Mouse (Mus musculus) liver, embryonic 12.5 days (tissue): ENCODE measurements at regions not wholly inside any gene's neighbourhood (a gene's known extent, or its start where the extent isn't known, plus 50 kb on each side); places are given as distances from the start of the nearest gene placed in this dataset.
A peak's percentile ranks its signal among the peaks of the same experiment; 100 is the strongest.

Experiments used
- ATAC-seq: fragments of 200-750 bp; cut with Nextera tagmentation; 2 replicates; pipeline ENCODE4 v1.8.0; 2017; ENCODE audit warnings: moderate number of reproducible peaks, mild to moderate bottlenecking, moderate library complexity
- H3K27ac ChIP-seq: fragments of 300-500 bp; sonication (generic); 2 replicates; pipeline ENCODE4 v1.5.1; 2016; ENCODE audit warnings: mild to moderate bottlenecking
- H3K27me3 ChIP-seq: fragments of 300-500 bp; sonication (generic); replicated peaks from 2 replicates; pipeline ENCODE4 v1.6.1; 2016; ENCODE audit warnings: mild to moderate bottlenecking, moderate library complexity
- H3K36me3 ChIP-seq: fragments of 300-500 bp; sonication (generic); 2 replicates; pipeline ENCODE4 v1.6.1; 2016; ENCODE audit warnings: mild to moderate bottlenecking, moderate library complexity
- H3K4me1 ChIP-seq: fragments of 300-500 bp; sonication (generic); 2 replicates; pipeline ENCODE4 v1.6.1; 2016
- H3K4me2 ChIP-seq: fragments of 300-500 bp; sonication (generic); 2 replicates; pipeline ENCODE4 v1.6.1; 2016; ENCODE audit warnings: mild to moderate bottlenecking, moderate library complexity
- H3K4me3 ChIP-seq: fragments of 300-500 bp; sonication (generic); 2 replicates; pipeline ENCODE4 v1.5.1; 2016; ENCODE audit warnings: mild to moderate bottlenecking, moderate library complexity
- H3K9ac ChIP-seq: fragments of 300-500 bp; sonication (generic); 2 replicates; pipeline ENCODE4 v1.6.1; 2016; ENCODE audit warnings: mild to moderate bottlenecking, moderate library complexity
- H3K9me3 ChIP-seq: fragments of 300-500 bp; sonication (generic); replicated peaks from 2 replicates; pipeline ENCODE4 v1.6.1; 2016; ENCODE audit warnings: mild to moderate bottlenecking, moderate library complexity
- WGBS: fragments of 180-500 bp; shearing (Covaris S2); methylation state at CpG from one replicate; pipeline ENCODE4 v1.1.7; 2016; ENCODE audit not compliant: insufficient replicate concordance; 5-methylcytosine and 5-hydroxymethylcytosine counted together

DNA sequence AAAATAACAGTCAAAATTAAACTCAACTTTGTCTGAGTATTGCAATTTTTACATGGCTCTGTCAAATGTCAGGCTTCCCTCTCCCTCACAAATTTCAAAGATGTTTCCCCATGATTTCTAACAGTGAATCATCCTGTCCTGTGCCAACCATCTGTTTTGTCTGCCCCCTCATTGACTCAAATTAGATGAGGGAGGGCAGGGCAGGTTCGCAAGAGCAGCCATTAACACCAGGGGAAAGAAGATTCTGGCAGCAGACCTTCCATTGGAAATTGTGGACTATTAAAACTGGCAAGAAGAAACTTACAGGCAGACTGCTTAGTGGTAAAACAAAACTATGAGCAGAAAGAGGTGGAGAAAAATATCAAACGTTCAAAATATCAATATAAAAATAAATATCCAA lies 1277.0 kb upstream of the Zeb2 start:
- no peak for ATAC-seq

DNA sequence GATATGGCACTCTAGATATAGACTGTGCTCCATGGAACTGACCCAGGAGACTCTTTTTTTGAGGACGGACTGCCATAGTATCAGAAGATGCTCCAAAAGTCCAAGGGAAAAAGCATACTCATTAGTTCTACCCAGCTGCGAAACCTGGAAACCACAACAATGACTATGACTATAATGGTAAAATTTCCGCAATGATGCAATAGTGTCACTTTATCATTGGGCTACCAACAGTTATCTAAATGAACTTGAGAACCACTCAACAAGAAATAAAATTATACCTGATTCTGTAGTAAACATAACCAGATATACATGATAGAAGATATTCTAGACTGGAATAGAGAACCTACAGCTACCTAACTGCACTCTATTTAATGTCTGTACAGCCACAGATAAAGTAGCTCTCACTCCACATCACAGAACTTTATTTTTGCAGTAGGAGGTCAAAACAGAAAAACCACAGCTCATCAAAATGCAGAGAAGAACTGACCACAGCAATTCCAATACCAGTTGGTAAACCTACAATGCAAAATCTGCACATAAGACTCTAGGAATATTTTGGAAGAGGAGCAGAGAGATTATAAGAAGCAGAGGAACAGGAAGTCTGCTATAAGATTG lies 1255.8 kb upstream of the Zeb2 start:
- Histone ChIP-seq H3K4me2 (no peak overlapping the region), H3K4me1 (peaks cover 4% of the 10 kb centered on the region; the same call in 1 of the 2 replicates), H3K27me3 (no peaks in the 10 kb centered on the region), H3K27ac (no peak overlapping the region), H3K9ac (no peak overlapping the region), H3K36me3 (no peaks in the 10 kb centered on the region), H3K4me3 (no peak overlapping the region), H3K9me3 (no peaks in the 10 kb centered on the region)
- ATAC-seq = no peak
- 73% methylated on average over 3 of the region's 3 CpGs for WGBS

More for the DNA sequence above, 1277.0 kb upstream of the Zeb2 start:
- H3K36me3 ChIP-seq = no peaks in the 10 kb centered on the region
- no peak overlapping the region for H3K27ac ChIP-seq
- H3K27me3 ChIP-seq = no peaks in the 10 kb centered on the region
- no peaks in the 10 kb centered on the region for H3K9me3 ChIP-seq
- 55% methylated on average over 2 of the region's 2 CpGs for WGBS
- H3K4me1 ChIP-seq = no peaks in the 10 kb centered on the region
- no peak overlapping the region for H3K4me2 ChIP-seq
- no peak overlapping the region for H3K9ac ChIP-seq
- no peak overlapping the region for H3K4me3 ChIP-seq

DNA sequence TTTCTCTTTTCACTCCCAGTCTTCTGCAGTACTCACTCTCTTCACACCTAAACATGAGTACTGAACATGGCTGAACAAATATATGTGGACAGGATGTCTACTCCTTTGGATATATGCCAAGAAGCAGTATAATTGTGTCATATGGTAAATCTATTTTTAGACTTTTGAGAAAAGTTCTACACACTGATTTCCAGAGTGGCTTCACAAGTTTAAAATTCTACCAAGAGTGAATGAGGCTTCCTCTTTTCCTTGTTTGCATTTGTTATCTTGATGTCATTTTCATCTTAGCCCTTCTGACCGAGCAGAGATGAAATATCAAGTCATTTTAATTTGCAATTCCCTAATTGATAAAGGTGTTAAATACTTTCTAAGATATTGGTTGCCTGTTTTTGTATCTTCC lies 1254.6 kb upstream of the Zeb2 start:
- no peaks in the 10 kb centered on the region for H3K36me3 ChIP-seq
- no peaks in the 10 kb centered on the region for H3K9me3 ChIP-seq
- H3K4me1 ChIP-seq = peaks cover 4% of the 10 kb centered on the region; the same call in 1 of the 2 replicates
- H3K4me2 ChIP-seq = no peak overlapping the region
- H3K9ac ChIP-seq = no peak overlapping the region
- H3K27ac ChIP-seq = no peak overlapping the region
- H3K4me3 ChIP-seq = no peak overlapping the region
- no peak for ATAC-seq
- WGBS = 25% methylated on average over 1 of the region's 1 CpGs
- H3K27me3 ChIP-seq = no peaks in the 10 kb centered on the region

DNA sequence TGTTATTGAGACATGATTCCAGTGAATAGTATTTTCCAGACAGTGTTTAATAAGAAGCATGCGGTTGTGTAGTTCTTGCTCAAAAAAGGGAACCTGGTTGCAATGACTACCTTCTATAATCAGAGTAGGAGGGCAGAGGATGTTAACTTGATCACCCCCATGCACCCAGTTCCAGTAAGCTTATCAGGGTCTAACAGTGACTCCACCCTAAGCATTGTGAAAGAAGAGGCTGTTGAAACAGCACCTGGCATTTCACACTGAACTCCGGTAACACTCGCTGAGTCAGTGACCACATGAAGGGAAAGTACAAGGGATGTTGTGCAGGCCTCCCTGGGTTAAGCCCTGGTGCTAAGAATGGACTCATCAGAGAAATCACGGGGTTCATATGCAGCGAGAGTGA lies 1253.8 kb upstream of the Zeb2 start:
- WGBS = 18% methylated on average over 5 of the region's 5 CpGs
- Histone ChIP-seq H3K9me3 (no peaks in the 10 kb centered on the region), H3K27ac (no peak overlapping the region), H3K36me3 (no peaks in the 10 kb centered on the region), H3K9ac (no peak overlapping the region), H3K27me3 (no peaks in the 10 kb centered on the region), H3K4me3 (no peak overlapping the region), H3K4me2 (0 out of 2 replicates have a peak overlapping the region, but pooled peaks have one; percentile 1), H3K4me1 (peaks cover 4% of the 10 kb centered on the region; the same call in 1 of the 2 replicates)
- ATAC-seq = peak; percentile 87

DNA sequence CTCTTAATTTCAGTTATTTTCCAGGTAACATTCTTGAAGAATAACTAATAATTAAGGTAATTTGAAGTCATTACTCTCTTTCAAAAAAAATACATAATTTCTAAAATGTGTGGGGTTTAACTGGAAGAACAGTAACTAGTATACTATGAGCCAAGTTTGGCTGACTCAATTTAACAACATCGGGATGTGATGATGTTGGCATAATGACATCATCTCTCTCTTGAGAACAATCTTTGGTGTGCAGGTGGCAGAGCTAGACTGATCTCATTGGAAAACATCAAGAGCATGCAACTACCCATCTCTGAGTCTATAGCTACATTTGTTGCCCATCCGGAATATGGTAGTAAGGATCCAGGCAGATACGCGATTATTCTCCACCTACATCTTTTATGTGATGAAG lies 1251.7 kb upstream of the Zeb2 start:
- H3K4me2 ChIP-seq = no peak overlapping the region
- no peak for ATAC-seq
- no peak overlapping the region for H3K4me3 ChIP-seq
- H3K4me1 ChIP-seq = peaks cover 4% of the 10 kb centered on the region; the same call in 1 of the 2 replicates
- H3K36me3 ChIP-seq = no peaks in the 10 kb centered on the region
- H3K9me3 ChIP-seq = no peaks in the 10 kb centered on the region
- WGBS = 79% methylated on average over 4 of the region's 4 CpGs
- no peak overlapping the region for H3K27ac ChIP-seq
- H3K9ac ChIP-seq = no peak overlapping the region
- H3K27me3 ChIP-seq = no peaks in the 10 kb centered on the region

DNA sequence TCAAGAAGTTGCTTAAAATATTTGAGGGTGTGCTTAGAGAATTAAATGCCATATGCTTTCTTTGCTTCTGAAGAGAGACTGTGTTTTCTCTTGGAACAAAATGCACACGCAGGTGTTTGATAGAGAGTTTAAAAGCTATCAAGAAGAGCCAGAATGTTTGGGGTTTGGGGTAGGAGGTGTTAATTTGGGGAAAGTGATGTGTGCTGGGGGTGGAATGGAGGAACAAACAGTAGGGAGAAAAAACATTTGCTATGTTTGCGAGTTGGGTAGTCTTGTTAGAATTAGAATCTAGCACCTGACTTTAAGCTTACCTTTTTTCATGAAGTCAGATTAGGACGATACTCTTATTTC lies 1248.9 kb upstream of the Zeb2 start:
- 60% methylated on average over 3 of the region's 3 CpGs for WGBS
- H3K36me3 ChIP-seq = no peaks in the 10 kb centered on the region
- no peaks in the 10 kb centered on the region for H3K27me3 ChIP-seq
- H3K9me3 ChIP-seq = no peaks in the 10 kb centered on the region
- H3K27ac ChIP-seq = no peak overlapping the region
- H3K9ac ChIP-seq = no peak overlapping the region
- no peak for ATAC-seq
- no peak overlapping the region for H3K4me3 ChIP-seq
- H3K4me2 ChIP-seq = no peak overlapping the region
- H3K4me1 ChIP-seq = peaks cover 3% of the 10 kb centered on the region; the same call in 1 of the 2 replicates

DNA sequence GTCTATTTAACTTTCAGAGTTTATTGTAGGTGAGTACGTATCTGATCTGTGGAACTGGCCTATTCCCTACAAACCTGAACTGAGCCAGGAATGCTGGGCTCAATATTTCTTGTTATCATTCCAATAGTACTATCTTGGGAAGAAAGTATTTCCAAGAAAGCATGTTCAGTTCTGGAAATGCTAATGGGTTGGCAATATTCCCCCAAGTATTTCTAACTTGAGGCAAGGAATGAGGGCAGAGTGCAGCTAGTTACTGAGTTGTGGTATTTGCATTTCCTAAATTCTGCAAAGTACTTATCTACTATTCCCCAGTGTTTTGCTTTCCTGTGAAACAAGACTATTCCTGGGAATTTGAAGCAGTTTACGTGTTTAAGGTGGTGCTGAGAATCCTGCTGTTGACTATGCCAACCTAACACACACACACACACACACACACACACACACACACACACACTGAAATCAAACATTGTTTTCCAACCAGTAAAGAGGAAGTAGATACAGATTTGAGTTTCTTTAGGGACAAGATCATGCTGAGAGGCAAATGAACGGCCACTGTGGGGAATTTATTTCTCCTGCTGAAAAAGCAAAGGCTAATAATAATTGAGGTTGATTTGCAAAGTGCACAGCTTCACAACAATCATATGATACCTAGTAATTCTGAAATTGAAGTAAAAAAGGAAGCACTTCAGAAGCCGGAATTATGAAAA lies 1248.4 kb upstream of the Zeb2 start:
- no peak overlapping the region for H3K27ac ChIP-seq
- H3K4me2 ChIP-seq = no peak overlapping the region
- H3K9me3 ChIP-seq = no peaks in the 10 kb centered on the region
- H3K4me3 ChIP-seq = no peak overlapping the region
- no peak overlapping the region for H3K9ac ChIP-seq
- H3K4me1 ChIP-seq = no peaks in the 10 kb centered on the region
- WGBS = 60% methylated on average over 4 of the region's 4 CpGs
- H3K27me3 ChIP-seq = no peaks in the 10 kb centered on the region
- ATAC-seq = no peak
- no peaks in the 10 kb centered on the region for H3K36me3 ChIP-seq

DNA sequence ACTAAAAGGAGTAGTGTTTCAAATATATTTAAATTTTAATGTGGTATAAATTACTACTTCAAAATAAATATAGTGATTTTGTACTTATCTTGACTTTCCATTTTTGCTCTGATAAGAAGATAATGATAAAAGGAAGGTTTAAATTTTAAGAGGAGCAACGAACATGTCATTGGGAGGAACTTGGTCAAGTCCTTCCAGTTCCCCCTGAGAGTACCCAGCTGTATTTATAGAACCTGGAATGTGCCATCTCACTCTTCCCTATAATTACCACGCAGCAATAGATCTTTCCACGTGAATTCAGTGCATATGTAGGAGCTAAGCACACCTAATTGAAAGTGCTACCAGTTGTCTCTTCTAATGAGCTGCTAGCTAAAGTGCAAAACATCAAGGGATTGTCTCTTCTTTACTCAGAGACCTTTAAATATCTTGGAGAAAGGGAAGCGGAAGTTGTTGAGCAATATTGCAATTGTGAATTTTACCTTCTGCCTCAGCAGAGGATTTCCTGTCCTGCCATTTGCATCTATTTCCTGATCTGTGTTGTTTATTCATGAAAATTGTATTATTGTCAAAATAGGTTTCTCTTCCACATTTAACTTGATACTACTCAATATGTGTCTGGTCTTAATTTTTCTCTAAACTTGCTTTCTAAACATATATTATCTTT lies 1243.0 kb upstream of the Zeb2 start:
- Histone ChIP-seq H3K36me3 (no peaks in the 10 kb centered on the region), H3K27ac (no peak overlapping the region), H3K4me1 (no peaks in the 10 kb centered on the region), H3K9ac (no peak overlapping the region), H3K4me2 (no peak overlapping the region), H3K4me3 (no peak overlapping the region), H3K9me3 (no peaks in the 10 kb centered on the region), H3K27me3 (no peaks in the 10 kb centered on the region)
- ATAC-seq = no peak
- 40% methylated on average over 4 of the region's 4 CpGs for WGBS

DNA sequence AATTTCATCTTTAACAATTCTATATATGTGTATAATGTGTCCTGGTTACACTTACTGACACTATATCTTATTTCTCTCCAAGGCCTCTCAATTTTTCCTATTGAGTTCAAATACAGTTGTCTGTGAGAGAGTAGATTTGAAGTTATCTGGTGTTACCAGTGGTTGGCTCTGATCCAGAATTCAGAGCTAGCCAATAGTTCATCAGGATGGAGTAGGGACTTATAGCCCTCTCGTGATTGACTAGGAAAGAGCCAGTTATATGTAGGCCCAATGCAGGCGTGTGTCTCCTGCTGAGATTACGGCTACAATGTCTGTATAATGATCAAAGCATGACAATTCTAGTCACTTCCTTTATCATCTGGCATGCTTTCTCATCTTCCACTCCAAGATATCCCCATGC lies 1241.0 kb upstream of the Zeb2 start:
- no peak overlapping the region for H3K9ac ChIP-seq
- WGBS = 68% methylated on average over 3 of the region's 3 CpGs
- no peak overlapping the region for H3K27ac ChIP-seq
- no peak overlapping the region for H3K4me2 ChIP-seq
- H3K27me3 ChIP-seq = no peaks in the 10 kb centered on the region
- H3K4me1 ChIP-seq = no peaks in the 10 kb centered on the region
- no peak for ATAC-seq
- no peak overlapping the region for H3K4me3 ChIP-seq
- no peaks in the 10 kb centered on the region for H3K36me3 ChIP-seq
- no peaks in the 10 kb centered on the region for H3K9me3 ChIP-seq

DNA sequence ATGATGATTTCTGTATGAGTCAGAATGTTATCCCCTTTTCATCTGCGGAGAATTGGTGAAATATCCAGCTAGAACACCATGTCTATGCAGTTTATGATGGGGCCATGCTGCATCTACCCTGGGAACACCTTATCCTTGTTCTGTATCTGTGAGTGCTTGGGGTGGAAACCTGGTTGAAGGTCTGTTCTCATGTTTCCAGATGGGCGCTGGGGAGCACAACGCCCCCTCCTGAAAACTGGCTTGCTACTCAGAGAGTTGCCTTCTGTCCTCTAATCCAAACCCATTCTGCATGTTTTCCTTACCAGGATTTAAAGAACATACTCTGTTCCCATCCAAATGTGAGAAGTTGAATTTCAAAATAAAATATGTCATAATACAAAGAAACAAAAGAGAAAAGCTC lies 1239.5 kb upstream of the Zeb2 start:
- no peaks in the 10 kb centered on the region for H3K4me1 ChIP-seq
- no peaks in the 10 kb centered on the region for H3K36me3 ChIP-seq
- WGBS = 78% methylated on average over 3 of the region's 3 CpGs
- no peak overlapping the region for H3K9ac ChIP-seq
- no peak overlapping the region for H3K4me2 ChIP-seq
- H3K4me3 ChIP-seq = no peak overlapping the region
- H3K27me3 ChIP-seq = no peaks in the 10 kb centered on the region
- no peak for ATAC-seq
- no peaks in the 10 kb centered on the region for H3K9me3 ChIP-seq
- H3K27ac ChIP-seq = no peak overlapping the region

DNA sequence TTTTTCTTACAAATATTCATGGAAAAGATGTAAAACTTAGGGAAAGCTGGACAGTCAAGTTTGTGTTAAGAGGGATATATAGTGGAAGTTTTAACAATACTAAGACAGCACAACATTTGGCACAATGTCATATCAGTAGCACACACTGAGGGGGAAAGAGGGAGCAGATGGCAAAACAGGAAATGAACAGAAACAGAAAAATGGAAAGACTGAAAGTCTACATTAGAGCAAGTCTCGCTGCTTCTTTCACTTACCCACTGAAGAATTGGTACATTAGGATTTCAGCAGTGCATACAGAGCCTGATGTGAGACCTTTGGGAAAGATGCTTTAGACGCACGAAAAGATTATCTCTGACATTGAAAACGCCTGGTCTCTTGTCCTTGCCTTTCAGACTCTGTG lies 1223.5 kb upstream of the Zeb2 start:
- Histone ChIP-seq H3K4me1 (no peaks in the 10 kb centered on the region), H3K36me3 (no peaks in the 10 kb centered on the region), H3K9me3 (no peaks in the 10 kb centered on the region), H3K27me3 (no peaks in the 10 kb centered on the region), H3K27ac (no peak overlapping the region), H3K9ac (no peak overlapping the region), H3K4me2 (no peak overlapping the region), H3K4me3 (no peak overlapping the region)
- WGBS = 59% methylated on average over 4 of the region's 4 CpGs
- ATAC-seq = no peak

DNA sequence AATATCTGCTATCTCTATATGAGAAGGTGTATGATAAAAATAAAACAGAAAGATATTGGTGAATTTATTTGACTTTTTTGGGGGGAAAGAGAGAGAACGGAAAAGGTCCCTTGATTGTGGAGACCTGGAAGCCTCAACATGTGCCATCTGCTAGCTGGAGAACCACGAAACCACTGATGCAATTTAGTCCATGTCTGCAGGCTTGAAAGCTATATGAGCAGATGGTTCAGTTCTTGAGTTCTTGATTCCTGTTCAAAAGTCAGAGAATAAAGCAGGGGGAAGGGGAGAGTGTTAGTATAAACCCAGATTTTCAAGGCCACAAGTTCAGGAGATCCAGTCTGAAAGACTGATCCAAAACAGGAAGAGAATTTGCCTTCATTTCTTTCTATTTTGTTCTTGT lies 1199.5 kb upstream of the Zeb2 start:
- 48% methylated on average over 2 of the region's 2 CpGs for WGBS
- Histone ChIP-seq H3K4me1 (no peaks in the 10 kb centered on the region), H3K4me2 (no peak overlapping the region), H3K36me3 (no peaks in the 10 kb centered on the region), H3K27me3 (no peaks in the 10 kb centered on the region), H3K9ac (no peak overlapping the region), H3K27ac (no peak overlapping the region), H3K4me3 (no peak overlapping the region), H3K9me3 (no peaks in the 10 kb centered on the region)
- ATAC-seq = no peak
